In the genomic region with DNA sequence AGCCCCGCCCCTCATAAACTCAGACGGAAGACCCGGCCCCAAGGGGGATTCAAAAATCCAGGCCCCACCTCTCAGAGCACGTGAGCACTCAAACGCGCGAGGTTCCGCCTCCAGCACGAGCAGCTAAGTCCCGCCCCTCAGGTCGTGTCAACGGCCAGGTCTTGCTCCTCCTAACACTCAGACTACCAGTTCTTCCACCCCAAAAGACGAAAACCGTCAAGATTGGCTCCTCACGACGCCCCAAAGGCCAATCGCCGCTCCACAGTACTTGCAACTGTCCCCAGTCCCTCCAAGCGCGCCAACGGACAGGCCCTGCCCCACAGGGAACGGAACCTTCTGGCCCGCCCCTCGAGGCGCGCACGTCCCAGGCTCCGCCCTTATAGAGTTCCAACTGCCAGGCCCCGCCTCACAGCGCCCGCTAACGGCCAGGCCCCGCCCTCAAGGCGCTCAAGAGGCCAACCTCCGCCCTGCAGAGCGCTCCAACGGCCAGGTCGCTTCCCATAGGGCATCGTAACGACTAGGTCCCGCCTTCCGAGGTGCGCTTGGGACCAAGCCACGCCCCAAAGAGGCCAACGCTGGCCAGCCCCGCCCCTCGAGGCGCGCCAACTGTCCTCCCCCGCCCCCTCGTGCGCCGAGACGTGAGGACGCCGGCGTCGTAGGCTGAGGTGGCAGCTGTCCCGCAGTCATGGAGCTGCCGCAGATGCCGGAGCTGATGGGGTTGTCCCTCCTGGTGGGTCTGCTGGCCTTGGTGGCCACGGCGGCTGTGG, we compare ENCODE assay signal across 8 mouse cellular contexts. TPM values are rescaled to one million over a fixed set of nuclear protein-coding genes. Genes with fewer than 3 reads are reported as not detected.
A peak's percentile ranks its signal among the peaks of the same experiment; 100 is the strongest.
DNase-seq lines count a peak whose midpoint lies in the region; ATAC-seq lines count a peak whose summit lies in the region.

A gene (plus strand): TSS at position 605 of the 767 bp plus-strand sequence.

- H3K9me3 ChIP-seq in heart, embryonic 14.5 days (ENCODE audit: control insufficient read depth, low read length) = no peaks in the 10 kb centered on the region
- H3K9me3 ChIP-seq in liver, embryonic 13.5 days (replicated peaks) = no peaks in the 10 kb centered on the region
- H3K9me3 ChIP-seq in stomach, embryonic 16.5 days (replicated peaks; ENCODE audit: control insufficient read depth, low read length) = no peaks in the 10 kb centered on the region

- peak within 1 kb of the TSS; percentile 97 to 99 for H3K27ac ChIP-seq in heart, embryonic 14.5 days (replicated peaks in 1 of 2; ENCODE audit: control insufficient read depth in 1 of 2, insufficient read depth in 1 of 2, low read depth in 2 of 2, low read length in 2 of 2)
- H3K27ac ChIP-seq in liver, embryonic 13.5 days = peak within 1 kb of the TSS; percentile 87
- peak within 1 kb of the TSS; percentile 96 for H3K27ac ChIP-seq in stomach, embryonic 16.5 days (ENCODE audit: low read length)

- peaks cover 18% of the 10 kb centered on the region for H3K36me3 ChIP-seq in heart, embryonic 14.5 days (ENCODE audit: control insufficient read depth, insufficient read depth, low read length)
- H3K36me3 ChIP-seq in liver, embryonic 13.5 days = peaks cover 18% of the 10 kb centered on the region
- no peaks in the 10 kb centered on the region for H3K36me3 ChIP-seq in stomach, embryonic 16.5 days (ENCODE audit: control insufficient read depth, insufficient read depth, low read length)

- H3K9ac ChIP-seq in heart, embryonic 14.5 days (ENCODE audit: low read length) = peak within 1 kb of the TSS; percentile 85
- H3K9ac ChIP-seq in liver, embryonic 13.5 days = peak within 1 kb of the TSS; percentile 90
- peak within 1 kb of the TSS; percentile 83 for H3K9ac ChIP-seq in stomach, embryonic 16.5 days (ENCODE audit: low read length)

- peak within 1 kb of the TSS; percentile 72 to 81 for H3K4me3 ChIP-seq in heart, embryonic 14.5 days (ENCODE audit: control insufficient read depth in 1 of 2, insufficient read depth in 1 of 2, low read depth in 1 of 2, low read length in 2 of 2)
- peak within 1 kb of the TSS; percentile 84 for H3K4me3 ChIP-seq in liver, embryonic 13.5 days (replicated peaks)
- peak within 1 kb of the TSS; percentile 72 for H3K4me3 ChIP-seq in stomach, embryonic 16.5 days (replicated peaks; ENCODE audit: low read length)

- whole genome bisulfite sequencing in heart, embryonic 14.5 days = under 1% methylated on average over 63 of the region's 63 CpGs
- under 1% methylated on average over 62 of the region's 63 CpGs for WGBS in liver, embryonic 13.5 days (ENCODE audit: insufficient replicate concordance)
- 1% methylated on average over 59 of the region's 63 CpGs for WGBS in stomach, embryonic 16.5 days

- peak within 1 kb of the TSS; percentile 81 for H3K4me2 ChIP-seq in heart, embryonic 14.5 days (ENCODE audit: low read length)
- peak within 1 kb of the TSS; percentile 81 for H3K4me2 ChIP-seq in liver, embryonic 13.5 days
- peak within 1 kb of the TSS; percentile 85 for H3K4me2 ChIP-seq in stomach, embryonic 16.5 days (ENCODE audit: low read depth, low read length)

- DNase-seq in c-Kit-negative CD71-positive TER-119-positive erythroid progenitor cells, embryonic 14.5 days (ENCODE audit: low read depth, low spot score) = peak; percentile 98
- peak; percentile 98 for DNase-seq in fibroblast of lung, adult 2 months (ENCODE audit: low read depth)
- peak; percentile 100 for DNase-seq in kidney, postnatal 14 days
- peak; percentile 100 for DNase-seq in liver, embryonic 13.5 days
- peak; percentile 99 for DNase-seq in neural tube, embryonic 10.5 days (ENCODE audit: extremely low spot score, low spot score)

- peaks cover 3 to 12% of the 10 kb centered on the region in 2 experiments for H3K4me1 ChIP-seq in heart, embryonic 14.5 days (ENCODE audit: control insufficient read depth in 2 of 2, insufficient read depth in 2 of 2, low read length in 2 of 2)
- H3K4me1 ChIP-seq in liver, embryonic 13.5 days (replicated peaks) = peaks cover 46% of the 10 kb centered on the region
- peaks cover 7% of the 10 kb centered on the region for H3K4me1 ChIP-seq in stomach, embryonic 16.5 days (ENCODE audit: control insufficient read depth, insufficient read depth, low read length)

- H3K27me3 ChIP-seq in heart, embryonic 14.5 days (ENCODE audit: control insufficient read depth, insufficient read depth, low read length) = no peaks in the 10 kb centered on the region
- no peaks in the 10 kb centered on the region for H3K27me3 ChIP-seq in liver, embryonic 13.5 days
- no peaks in the 10 kb centered on the region for H3K27me3 ChIP-seq in stomach, embryonic 16.5 days (ENCODE audit: control insufficient read depth, insufficient read depth, low read length)

- ATAC-seq in CD4-positive, CD25-positive, alpha-beta regulatory T cell, adult 4 months = peak; percentile 88
- ATAC-seq in heart, embryonic 14.5 days (ENCODE audit: insufficient number of reproducible peaks, insufficient read depth, low FRiP score, low read depth) = peak; percentile 99
- ATAC-seq in liver, embryonic 13.5 days (ENCODE audit: low read depth) = peak; percentile 97
- ATAC-seq in stomach, embryonic 16.5 days (ENCODE audit: insufficient read depth, low FRiP score) = peak; percentile 99

RNA-seq across cellular contexts. Expression of the gene that starts here (rescaled TPM):
- 1 to 10 TPM; 4.8 to 5.3 TPM for polyA plus RNA-seq in CD4-positive, CD25-positive, alpha-beta regulatory T cell, adult 4 months (2017; shearing (Covaris generic))
- polyA plus RNA-seq in heart, embryonic 14.5 days (2014; fragmentation: Nextera tagmentation; extraction: Ambion mirVana) = 18.0 and 20.0 TPM in 2 replicates
- 13.1 and 13.6 TPM in 2 replicates for polyA plus RNA-seq in liver, embryonic 13.5 days (2015; fragmentation: Nextera tagmentation; extraction: Ambion mirVana)
- 23.9 and 26.4 TPM in 2 replicates for polyA plus RNA-seq in stomach, embryonic 16.5 days (2015; fragmentation: Nextera tagmentation; extraction: Ambion mirVana)

Comparison
In these comparisons a context has a peak if more than half of its experiments do, and no peak if none do; other contexts are left out.
1. Peak in every context shown above with its lines: DNase-seq, ATAC-seq, H3K4me3 ChIP-seq and H3K27ac ChIP-seq.